Mouse (Mus musculus) gastrocnemius, postnatal 36 days (tissue): ENCODE measurements around the gene Dph3. TPM values are rescaled to one million over a fixed set of nuclear protein-coding genes. Genes with fewer than 3 reads are reported as not detected.

Experiments used
- DNase-seq, 2 experiments: peaks; one replicate each; pipeline ENCODE4 v3.0.0; 2022
- intact Hi-C: fragments of 180-260 bp; cut with DNase I; formaldehyde crosslinking; loops from one replicate; pipeline ENCODE4 v1.15.1; 2025
- total RNA-seq, 2 experiments: library from RNA; stranded (reverse); gene quantifications; 2 replicates each; pipeline ENCODE4 v1.2.3; 2021

Dph3 gene
- total RNA-seq, 2 experiments from 2014 or later, result 107 to 111 TPM

- DNase-seq, result peak in 1 of 2 experiments; percentile 61
- intact Hi-C loops, result loop anchor here (1.0 to 5.0 kb wide), 3 partner anchors 44 to 230 kb away; no protein-coding TSS in a partner anchor
Measured at GRCm38 (mm10) chr14:32032522-32032921, 53.0 kb downstream of the Dph3 start.

Other genes starting within 250 kb of the Dph3 start
- 1 to 10 TPM; 5.2 to 6.2 TPM for gene Galnt15, start 56.7 kb downstream of the Dph3 start, total RNA-seq
- 10 to 100 TPM; 20.3 to 23.7 TPM for gene Oxnad1, start 355 bp downstream of the Dph3 start, total RNA-seq
- gene Msmb, start 56.3 kb upstream of the Dph3 start, total RNA-seq, result not detected
- 10 to 100 TPM; 55.2 to 61.5 TPM for gene Ncoa4, start 74.1 kb upstream of the Dph3 start, total RNA-seq
- 100 to 1,000 TPM; 198 to 210 TPM for gene Timm23, start 116.2 kb upstream of the Dph3 start, total RNA-seq
- gene Parg, start 116.2 kb upstream of the Dph3 start, total RNA-seq, result 10 to 100 TPM; 17.1 to 19.9 TPM
- under 1 TPM; 0.42 to 0.89 TPM for gene Ogdhl, start 236.3 kb upstream of the Dph3 start, total RNA-seq